Mouse (Mus musculus) retina, adult 2 months (tissue): ENCODE results near the gene Flnb.

Experiments
- DNase-seq: peaks from one replicate; pipeline ENCODE4 v3.0.0-alpha.2; 2012; ENCODE audit warnings: low read depth, low spot score

Flnb gene

DNA sequence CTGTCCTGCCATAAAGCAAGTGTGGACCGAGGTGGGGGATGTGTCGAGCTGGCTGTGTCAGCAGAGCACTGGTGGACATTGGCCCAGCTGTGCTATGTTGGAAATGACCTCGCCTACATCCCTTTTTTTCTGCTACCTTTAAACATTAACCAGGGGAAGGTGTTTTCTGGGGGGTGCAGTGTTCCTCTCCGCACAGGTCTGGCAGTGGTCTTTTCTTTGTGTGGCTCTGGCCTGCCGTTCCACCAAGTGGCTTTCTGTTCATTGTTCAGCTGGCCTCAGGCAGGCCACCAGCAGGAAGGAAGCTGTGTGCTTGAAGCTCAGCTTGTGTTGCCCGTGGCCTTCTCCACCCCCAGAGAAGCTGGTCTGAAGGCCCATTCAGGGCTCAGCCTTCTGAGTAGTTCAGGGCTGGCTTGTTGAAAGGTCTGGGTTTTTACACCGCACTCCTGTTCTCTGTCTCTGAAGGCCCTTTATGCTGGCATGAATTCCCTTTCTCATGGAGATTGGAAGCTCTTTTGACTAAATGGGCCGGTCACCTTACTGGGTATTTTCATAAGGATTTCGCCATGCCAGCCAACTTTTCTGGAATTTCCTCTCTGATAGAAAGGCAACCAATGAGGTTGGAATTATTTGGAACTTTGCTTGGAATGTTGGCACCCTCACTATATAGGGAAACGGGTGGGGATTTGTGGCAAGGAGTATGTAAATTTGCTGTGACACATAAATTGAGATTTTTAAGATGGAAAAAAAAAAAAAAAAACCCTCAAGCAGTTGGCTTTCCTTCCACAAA lies 8.6 kb downstream of the Flnb start:
- DNase-seq, result no peak

DNA sequence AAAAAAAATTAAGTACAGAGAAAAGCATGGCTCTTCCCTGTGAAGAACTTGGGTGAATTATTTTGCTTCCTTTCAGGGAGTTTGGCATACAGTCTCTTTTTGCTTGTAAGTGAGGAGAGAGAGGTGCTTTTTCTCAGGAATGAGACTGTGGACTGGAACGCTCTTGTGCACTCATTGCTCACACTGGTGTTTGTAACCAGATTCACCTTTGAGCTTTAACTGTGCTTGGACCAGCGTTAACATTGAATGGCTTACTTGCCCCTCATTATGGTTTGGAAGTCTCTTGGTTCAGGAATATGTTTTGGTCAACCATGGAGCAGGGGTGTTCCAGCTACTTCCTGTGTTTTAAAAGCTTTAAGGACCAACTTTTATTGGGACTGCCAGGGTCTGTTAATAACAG lies 11.4 kb downstream of the Flnb start:
- DNase-seq, result no peak

DNA sequence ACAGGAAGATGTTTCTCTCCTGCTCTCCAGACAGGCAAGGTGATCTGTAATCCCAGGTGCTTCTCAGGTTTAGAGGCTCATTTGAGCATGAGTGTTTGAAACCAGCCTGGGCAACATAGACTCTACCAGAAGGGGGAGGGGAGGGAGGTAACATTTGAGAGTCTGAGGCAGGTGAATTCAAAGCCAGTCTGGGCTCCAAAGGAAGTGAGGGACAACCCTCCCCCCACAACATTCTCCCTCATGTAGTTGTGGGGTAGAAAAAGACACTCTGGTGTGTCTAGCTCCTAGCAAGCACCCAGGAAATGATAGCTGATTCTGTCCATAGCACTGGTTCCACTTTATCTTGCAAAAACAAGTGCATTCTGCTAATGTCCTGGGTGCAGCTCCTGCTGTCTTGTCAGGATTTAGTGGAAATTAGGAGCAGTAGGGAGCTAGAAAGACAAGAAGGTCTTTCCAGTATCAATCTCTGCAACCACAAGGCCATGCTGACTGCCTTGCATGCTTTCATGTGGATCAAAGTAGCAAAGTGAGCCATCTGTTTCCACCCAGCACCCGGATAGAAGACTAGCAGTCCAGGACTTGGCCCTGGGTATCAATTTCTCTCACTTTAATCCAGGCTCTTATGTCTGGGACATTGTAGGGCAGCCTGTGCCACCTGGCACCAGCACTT lies 14.1 kb downstream of the Flnb start:
- DNase-seq, result no peak

DNA sequence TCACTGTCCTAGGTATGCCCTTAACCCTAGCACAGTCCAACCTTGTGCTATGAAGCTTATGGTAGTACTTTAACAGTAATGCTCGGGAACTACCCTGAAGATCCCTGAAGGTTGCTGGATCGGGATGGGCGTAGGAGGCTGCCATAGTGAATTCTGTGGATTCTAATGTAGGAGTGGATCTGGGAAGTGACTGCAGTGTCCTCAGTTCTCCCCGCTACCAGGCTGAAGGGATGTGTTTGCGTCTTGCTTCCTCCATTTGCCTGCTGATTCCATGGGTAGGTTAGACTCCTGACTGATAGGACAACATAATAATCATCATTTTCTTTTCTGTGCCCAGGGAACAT lies 14.7 kb downstream of the Flnb start:
- no peak for DNase-seq

DNA sequence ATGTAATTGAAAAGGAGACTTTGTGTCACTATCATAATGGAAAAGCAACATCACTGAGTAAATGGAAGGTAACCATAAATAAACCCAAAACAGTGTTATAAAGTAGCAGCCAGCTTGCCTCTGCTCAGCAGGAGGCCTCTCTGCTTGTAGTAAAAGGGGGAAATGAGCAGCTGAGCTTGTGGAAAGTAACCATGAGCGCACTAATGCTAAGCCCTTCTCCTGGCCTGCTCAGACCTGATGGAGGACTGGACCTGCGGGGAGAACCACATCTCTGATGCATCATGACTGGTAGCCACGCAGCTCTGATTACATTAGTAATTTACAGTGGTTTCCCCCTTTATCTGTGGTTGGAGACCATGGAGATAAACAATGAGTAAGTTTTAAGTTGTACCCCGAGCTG lies 15.7 kb downstream of the Flnb start:
- DNase-seq, result no peak

DNA sequence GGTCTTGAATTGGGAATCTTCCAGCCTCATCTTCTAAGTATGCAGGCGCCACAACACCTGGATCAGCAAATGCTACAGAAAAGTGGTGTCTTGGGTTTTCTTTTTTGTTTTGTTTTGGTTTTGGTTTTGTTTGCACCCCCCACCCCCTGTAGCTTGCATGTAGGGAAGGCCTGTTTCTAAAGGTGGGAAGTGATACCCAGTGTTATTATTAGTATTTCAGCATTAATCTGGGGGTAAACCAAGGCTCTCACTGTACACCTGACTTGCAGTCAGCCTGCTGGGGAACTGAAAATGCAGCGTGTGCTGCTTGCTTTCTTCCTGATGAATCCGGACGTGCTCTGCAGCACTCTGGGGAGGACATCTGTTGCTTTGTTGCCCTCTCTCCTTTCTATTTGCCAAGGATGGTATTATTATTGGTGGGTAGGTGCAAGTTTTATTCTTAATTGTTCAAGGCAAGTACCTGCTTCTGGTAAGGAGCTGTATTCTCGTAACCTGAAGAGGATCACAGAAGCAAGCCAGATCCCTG lies 20.9 kb downstream of the Flnb start:
- DNase-seq, result no peak

DNA sequence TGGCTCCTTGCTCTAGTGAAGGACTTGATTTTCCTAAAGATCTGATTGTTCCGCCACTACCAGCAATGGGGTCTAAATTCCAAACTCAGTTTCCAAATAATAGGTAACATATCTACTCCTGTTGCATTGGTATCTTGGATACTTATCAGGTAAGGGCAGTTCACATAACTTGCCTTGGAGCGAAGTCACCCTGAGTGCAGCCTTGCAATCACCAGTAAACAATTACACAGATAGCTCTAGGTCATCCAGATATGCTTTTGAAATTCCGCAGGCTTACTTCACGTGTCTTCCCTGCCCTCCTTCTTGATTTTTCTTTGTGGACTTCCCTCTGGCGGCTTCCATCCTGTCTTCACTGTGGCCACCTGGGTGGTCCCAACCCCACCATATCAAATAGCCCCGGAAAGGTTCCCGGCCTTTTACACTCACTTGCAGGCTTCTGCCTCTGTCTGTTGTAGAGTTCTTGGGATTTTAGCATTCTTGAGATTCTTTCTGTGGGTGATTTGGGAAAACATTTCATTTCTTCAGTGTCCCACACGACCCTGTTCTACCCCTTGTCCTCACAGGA lies 22.3 kb downstream of the Flnb start:
- DNase-seq, result no peak

DNA sequence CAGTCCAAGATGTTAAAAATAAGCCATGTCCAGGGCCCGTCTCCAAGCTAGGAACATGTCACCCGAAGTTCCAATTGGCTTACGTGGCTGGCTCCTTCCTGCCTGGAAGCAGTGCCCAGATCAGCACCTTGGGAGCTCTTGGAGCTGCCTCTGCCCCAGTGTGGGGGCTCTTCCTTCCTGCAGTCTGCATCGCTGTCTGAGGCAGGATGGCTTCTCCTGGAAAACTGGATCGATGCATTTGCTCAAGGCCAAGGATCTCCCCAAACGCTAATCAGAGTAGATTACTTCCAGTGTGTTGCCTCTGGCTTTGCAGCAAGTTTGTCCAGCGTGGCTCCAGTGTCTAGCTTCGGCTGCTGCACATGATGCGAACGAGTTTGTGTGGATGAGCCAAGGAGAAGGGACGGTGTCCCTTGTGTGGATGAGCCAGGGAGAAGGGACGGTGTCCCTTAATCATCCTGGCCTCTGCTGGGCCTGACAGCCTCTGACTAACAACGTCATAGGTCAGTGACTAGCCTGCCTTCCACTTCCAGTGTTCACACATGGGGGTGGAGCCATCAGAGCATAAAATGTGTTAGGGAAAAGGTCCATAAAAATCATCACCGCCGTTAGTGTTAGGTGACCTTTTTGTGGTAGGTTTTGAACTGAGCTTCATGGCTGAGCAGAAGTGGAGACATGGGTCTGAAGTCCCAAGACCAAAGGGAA lies 25.0 kb downstream of the Flnb start:
- DNase-seq, result no peak

DNA sequence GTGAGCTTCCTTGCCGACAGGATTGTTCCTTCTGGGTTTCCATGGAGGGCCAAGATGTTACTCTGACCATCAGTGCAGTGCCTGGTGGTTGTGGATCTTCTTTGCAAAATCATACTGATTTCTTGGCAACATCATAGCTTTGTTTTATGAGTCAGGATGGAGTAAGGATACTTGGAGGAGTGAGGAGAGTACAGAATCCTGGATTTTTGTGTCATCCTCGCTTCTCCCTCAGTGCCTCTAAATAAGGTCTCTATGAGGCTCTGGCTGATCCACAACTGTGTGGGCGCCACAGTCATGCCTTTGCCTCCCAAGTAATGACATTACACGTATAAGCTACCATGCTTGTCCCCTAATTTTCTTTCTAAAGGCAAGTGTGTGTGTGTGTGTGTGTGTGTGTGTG lies 28.9 kb downstream of the Flnb start:
- DNase-seq, result no peak

DNA sequence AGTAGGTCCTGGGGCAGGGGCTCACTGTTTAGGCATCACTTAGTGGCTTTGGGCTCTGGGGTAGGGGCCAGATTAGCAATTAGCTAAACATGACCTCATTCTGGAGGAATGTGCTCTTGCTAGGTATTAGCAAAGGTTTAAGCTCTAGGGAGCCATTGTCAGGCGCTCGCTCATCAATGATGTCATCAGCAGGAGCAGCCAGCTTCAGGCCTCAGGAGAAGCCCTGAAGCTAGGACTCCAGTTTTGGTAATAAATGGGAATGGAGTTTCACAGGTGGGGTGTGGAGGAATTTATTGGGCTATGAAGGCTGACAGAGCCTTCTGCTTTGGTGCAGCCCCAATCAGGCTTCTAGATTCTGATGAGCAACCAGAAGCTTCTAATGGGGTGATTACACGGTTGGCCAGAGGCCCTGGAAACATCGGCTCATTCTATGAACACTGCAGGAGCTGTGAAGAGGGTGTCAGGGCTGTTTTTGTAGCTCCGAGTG lies 30.0 kb downstream of the Flnb start:
- peak; percentile 8 for DNase-seq

DNA sequence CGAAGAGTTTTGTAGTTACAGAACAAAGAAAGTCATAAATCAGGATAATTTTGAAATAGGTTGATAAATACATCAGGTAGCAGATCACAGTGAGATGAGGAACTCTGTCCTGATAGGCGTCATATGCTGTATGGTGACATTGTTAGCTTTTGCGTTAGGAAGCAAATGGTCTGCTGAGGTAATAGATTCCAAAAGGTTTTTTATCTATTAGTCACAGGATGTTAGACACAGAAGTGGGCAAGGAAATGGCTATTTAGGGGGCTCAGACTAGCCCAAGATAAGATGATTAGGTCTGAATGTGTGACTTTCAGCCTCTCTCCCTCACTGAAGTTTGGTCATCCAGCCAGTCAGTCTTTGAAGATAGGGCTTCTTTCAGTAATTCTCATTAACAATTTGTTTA lies 33.2 kb downstream of the Flnb start:
- DNase-seq, result no peak

DNA sequence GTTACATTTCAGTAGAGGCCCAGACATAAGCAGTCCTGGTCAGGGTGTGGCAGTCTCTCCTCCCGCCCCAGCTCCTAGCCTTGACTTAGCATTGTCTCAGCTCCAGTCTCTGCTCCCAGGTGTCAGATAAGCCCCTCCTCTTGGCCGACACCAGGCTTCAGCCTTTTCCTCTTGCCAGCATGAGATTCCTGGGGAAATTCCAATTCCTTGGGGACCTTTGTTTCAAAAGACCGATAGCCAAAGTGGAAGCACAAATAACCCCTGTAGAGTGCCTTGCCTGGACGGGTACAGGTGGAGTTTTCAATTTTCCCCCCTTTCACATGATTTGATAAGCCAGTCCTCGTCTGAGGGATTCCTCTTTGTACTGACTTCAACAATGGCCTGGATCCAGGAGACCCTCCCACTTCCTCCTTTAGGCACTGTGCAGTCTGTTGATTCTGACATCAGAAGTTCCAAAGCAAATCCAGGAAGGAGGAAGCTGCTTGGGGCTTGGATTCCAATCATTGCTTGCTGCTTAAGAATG lies 33.8 kb downstream of the Flnb start:
- no peak for DNase-seq

DNA sequence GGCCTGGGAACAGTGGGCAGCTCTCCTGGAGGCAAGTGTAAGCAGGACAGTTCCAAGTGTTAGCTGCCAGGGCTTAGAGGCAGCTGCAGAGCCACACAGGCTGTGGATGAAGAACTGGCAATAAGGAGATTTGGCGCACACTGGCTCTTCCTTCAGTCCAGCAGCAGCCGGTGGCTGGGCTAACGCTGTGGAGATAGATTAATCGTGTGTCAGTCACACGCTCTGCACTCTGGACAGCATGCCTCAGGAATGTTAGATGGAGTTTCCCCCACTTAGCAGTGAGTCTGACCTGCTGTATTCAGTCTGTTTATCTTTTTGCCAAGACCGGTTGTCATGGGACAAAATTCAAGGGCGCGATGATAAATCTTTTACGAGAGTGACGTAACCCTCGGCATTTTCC lies 35.9 kb downstream of the Flnb start:
- DNase-seq, result peak; percentile 18

DNA sequence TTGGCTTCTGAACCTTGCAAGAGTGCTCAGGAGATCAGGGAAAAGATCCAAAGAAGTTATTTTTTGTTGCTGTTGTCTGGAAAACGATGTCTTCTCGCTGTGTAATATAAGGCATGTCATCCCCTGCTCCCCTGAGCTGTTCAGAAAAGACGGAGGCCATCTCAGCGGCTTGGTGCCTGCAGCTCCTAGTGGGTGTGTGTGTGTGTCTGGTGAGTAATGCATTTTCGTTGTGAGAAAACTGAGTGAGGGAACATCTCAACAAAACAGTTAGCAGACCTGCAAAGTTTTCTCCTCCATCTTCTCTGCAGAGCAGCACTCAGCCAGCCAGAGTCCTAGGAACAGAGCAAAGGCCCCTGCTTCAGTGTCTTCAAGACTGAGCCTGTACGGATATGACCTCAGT lies 36.6 kb downstream of the Flnb start:
- DNase-seq, result no peak

DNA sequence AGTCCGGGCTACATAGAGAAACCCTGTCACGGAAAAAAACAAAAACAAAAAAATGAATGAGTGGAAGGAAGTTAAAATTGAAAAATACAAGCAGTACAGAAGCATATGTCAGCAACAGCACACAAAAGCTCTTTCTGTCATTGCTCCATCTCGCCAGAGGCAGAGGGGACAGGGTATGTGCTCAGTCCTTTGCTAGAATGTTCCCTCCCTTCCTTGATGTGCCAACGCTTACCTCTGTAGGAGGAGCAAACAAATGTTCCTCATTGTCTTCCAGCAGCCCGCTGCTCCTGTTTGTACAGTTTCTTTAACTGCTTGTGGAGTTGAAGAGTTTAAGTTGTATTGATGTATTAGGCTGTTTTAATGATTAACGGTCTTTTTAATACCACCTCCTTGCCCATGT lies 37.3 kb downstream of the Flnb start:
- no peak for DNase-seq

DNA sequence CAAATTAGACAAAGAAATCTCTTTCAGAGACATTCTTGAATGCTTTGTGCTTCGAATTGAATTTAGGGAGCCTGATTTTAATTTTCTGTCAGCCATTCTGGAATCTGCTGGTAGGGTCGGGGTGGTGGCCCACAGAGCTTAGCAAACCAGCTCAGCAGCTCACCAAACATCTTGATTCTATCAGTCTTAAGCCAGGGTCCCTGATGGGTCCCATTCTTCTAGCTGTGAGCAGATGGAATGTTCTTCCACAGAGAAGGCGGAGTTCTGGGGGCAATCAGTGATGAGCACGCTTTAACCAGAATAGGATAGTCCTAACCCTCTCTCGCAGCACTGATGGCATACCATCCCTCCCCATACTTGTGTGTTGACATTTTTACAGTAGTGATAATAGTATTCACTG lies 37.7 kb downstream of the Flnb start:
- DNase-seq, result no peak

DNA sequence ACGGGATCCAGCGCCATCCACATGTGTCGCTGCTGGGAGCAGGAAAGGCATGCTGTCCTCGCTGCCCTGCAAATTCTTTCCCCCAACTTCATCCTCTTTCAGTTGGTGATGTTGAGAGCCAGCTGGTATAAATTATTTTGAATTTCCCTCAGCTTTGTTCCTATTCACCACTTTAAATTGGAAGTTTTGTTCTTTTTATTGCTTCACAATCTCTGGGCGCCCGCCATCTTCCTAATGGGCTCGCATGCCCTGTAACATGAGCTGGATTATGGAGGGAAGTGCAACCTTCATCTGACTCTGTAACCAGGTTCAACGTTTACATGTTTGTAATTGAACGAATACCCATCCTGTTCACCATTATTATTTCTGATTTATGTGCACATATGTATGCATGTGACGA lies 38.6 kb downstream of the Flnb start:
- DNase-seq, result no peak

DNA sequence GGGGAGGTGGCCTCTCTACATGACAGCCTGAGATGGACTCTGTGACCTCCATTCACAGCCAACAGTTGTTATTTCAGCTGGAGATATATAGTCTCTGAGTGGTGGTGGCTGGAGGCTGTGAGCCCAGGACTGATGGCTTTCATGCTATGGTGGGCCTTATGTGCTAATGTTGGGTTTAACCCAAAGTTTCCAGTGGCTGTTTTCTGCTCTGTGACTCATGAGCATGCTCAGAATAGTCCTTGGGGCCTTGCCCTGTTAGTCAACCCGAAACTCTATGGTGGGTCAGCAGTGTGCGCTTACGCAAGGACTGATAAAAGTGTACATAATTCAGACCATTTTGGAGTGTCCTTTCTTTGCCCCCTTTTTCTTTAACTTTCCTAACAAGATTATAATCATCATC lies 40.1 kb downstream of the Flnb start:
- no peak for DNase-seq

DNA sequence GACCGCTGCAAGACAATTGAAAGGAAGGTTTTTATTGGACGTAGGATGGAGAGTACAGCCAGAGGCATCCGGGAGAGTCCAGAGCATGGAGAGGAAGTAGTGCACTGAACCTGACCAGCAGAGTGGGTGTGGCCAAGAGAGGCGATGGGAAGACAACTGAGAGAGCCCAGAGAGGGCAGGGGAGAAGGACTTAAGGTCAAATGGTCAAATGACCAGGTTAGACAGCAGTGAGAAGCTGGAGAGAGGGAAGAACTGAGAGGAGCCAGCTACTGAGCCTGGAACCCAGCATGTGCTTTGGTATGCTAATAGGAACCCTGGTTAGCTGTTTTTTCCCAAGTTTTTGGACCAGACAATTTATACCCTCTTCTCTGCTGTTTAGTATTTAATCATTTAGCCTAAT lies 40.7 kb downstream of the Flnb start:
- no peak for DNase-seq

DNA sequence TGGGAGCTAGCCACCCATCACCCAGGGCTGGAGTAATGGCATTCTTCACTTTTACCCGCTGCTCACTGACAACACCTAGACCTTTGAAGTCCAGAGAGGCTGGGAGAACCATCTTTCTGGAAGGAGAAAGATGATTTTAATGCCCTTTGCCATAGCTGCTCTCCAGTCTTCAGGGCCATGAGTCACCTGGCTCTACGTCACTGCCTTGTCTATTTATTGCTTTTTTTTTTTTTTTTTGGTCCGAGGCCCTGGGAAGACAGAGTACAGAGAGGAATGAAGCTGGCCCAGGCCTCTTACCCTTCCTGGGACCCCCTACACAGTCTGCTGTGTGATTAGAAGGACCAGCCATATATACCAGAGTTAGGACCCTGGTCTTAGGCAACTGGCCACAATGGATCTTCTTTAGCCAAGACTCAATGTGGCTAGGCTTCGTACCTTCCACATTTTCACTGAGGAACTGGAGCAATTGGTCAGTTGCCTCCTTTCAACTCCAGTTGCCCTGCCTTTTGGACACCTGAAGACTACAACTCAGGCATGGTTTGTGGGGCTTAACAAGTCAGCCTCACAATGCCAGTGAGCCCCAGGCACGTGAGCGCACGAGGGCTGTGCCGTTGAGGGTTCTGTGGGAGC lies 42.9 kb downstream of the Flnb start:
- DNase-seq, result no peak

DNA sequence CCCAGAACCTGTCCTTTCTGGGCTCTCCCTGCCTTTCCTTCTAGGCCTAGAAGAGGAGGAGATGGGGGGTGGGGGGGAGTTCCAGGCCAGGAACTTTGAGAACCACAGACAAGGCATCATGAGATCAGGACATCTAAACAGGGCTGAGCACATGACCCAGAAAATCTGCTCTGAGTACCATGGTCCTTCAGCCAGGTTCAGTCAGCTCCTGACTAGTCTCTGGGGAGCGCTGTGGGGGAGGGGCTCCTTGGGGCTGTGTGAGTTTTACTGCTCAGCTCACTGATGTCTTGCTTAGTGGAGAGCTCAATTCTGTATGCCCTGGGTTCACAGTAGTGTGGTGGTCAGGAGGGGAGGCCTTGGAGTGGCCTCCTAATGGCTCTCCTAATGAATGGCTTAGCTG lies 43.5 kb downstream of the Flnb start:
- DNase-seq, result no peak

DNA sequence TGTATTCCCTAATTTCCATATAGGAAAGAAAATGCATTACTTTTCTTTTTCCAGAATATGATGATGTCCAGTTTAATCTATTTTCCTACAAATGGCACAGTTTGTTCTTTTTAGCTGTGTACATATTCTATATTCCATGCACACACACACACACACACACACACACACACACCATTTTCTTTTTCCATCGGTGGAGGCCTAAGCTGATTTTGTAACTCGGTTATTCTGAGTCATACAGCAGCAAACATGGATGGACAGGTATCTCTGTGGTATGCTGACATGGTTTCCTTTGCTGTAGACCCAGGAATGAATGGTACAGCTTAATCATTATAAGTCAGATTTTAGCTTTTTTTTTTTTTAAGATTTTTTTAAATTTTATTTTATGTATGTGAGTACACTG lies 44.5 kb downstream of the Flnb start:
- no peak for DNase-seq
